Mouse (Mus musculus) cerebellum, postnatal 25 days (tissue): ENCODE results near the gene Gm42715.
"Not testable (repeated sequence)": the region's sequence is repeated elsewhere in the genome, so short reads cannot be mapped to it uniquely, and the experiment has no call there.

Source experiments
- DNase-seq, 2 experiments: peaks; one replicate each; pipeline ENCODE4 v3.0.0; 2021; ENCODE audit warnings: mixed read lengths in 2 of 2

The Gm42715 gene

DNA sequence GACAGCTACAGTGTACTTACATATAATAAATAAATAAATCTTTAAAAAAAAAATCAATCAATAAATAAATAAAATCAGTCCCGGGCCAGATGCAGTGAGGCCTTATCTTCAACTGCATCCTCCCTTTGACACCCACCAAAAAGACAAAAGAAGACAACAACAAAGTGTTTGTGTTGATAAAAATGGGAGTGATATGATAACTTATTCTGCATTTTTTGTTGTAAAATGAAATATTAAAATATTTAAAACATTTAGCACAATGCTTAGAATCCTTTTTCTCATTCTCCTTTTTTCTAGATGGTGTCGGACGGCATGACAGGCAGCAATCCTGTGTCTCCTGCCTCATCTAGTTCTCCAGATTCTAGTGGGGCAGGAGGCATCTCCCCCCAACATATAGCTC lies at the start of gene Gm42715:
Gm42715 (plus strand) TSS at position 301 of the 400 bp plus-strand sequence.
- DNase-seq, result no peak

GRCm38 (mm10) chr7:127470011-127470715 lies 49.2 kb upstream of the Gm42715 start:
- DNase-seq, result peak; percentile 53 to 56

GRCm38 (mm10) chr7:127470743-127471645 lies 48.4 kb upstream of the Gm42715 start:
- peak; percentile 89 to 92 for DNase-seq

- peak; percentile 73 to 74 for DNase-seq
Observed at GRCm38 (mm10) chr7:127471646-127472010, 47.8 kb upstream of the Gm42715 start.

- no peak for DNase-seq
Observed at GRCm38 (mm10) chr7:127472060-127472459, 47.3 kb upstream of the Gm42715 start.

GRCm38 (mm10) chr7:127473705-127474104 lies 45.7 kb upstream of the Gm42715 start:
- DNase-seq, result no peak

DNA sequence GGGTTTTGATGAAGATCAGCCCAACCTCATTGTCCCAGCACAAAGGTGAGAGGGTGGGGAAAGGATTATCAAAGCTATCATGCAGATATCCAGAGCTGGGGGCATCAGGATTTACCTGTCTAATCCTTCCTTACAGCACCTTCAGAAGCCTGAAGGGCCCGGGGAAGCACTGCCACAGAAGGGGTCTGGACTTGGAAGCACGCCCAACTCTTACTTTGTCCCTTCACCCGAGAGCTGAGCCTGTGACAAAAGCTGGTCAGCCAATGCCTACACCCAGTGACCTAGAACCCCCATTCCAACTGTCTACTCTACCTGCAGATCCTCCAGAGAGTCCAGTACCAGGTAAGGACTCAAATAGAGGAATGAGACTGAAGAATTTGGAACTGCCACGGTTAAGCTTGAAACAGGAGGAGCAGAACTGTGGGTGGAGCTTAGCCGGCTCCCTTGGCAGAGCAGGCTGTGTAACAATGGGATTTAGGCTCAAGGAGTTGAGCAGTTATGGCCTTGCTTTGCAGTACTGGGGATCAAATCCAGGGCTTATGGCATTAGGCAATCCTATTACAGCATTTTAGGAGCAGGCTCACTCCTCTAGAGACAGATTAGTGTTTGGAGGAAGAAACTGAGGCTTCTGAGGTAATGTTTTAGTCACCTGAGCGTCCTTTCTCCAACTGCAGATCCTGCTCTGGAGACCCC lies 44.9 kb upstream of the Gm42715 start:
- DNase-seq, result no peak

DNA sequence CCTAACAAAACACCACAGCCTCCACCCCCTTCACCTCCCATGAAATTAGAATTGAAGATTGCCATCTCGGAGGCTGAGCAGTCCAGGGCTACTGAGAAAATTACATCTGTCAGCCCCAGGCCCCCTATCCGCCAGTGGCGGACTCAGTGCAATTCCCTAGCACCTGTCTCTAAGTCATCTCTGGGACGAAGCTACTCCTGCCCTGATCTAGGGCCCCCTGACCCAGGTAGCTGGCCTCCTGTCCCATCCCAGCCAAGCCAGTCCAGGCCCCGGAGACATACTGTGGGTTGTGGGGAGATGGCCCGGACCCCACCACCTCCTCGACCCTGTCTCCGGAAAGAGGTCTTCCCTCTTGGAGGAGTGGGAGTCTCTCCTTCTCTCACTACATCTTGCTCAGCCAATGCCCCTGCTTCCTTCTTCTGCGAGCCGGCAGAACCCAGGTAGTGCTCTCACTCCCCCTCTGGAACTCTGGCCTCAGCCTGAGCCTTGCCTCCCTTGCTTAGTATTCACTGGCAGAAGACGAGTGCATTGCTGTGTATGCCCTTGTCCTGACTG lies 44.1 kb upstream of the Gm42715 start:
- DNase-seq, result no peak

DNA sequence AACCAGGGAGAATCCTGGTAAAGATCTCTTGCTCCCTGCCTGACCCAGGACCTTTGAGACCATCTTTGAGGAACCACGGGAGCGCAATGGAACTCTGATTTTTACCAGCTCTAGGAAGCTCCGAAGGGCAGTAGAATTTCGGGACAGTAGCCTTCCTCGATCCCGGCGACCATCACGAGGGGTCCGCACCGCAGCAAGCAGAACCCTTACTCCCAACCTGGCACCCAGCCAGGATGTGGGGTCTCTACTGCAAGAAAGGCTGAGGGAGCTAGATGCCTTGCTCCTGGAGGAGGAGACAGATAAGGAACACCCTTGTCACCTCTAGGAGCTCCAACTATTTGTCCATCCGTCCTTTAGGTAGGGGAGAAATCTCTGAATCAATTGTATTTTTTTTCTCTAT lies 43.0 kb upstream of the Gm42715 start:
- peak in 1 of 2 experiments; percentile 61 for DNase-seq

DNA sequence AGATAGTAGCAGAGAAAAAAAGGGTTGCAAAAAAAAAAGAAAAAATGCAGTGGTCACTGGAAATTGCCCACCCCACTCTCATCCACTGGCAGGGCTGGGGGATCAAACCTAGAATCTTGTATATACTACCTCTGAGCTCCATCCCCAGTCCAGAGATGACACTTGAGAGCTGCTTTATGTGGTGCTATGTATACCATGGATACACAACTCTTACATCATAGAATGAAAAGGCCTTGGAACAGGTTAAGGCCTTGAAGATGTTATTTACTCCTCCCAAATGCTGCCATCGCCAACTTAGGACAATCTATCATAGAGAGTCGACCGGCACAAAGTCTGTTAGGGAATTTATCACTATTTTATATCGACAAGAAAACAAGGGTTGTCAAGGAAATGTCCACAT lies 42.5 kb upstream of the Gm42715 start:
- DNase-seq, result no peak

DNA sequence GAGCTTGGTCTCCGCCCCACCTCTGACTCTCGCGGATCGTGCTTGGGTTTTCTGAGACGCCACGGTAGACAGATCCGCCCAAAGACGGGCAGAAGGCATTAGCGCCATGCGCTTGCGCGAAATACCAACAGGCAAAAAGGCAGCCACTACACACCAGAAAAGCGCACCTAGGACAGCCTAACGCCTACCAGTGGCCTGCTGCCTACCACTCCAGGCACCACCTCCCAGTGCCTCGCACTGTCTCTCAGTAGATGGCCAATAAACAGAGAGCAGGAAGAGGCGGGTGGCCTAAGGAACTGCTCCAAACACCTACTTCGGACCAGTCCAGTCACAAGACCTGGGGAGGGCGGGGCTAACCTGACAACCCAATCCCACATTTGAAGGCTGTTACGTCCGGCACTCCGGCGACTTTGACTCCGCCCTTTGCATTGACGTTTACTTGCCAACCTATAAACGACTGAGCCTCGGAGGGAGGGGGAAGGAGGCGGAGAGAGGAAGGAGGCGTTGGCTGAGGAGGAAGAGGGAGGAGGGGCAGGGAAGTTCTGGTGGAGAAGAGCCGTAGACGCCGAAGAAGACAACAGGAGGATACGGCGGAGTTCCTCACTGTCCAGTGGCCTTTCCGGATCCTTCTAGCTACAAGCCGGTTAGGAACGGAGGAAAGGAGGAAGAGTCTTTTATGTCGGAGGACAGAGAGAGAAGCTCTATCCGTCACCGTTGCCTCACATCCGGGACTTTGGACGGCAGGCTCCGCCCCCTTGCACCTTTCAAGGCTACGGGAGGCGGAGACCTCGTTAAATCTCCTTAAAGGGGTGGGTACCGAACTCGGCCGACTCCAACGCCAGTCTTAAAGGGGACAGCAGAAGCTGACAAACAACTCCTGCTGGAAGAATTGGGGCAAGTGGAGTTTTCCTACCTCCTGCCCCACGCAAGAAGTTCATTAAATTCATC lies 41.4 kb upstream of the Gm42715 start:
- DNase-seq, result peak; percentile 99

GRCm38 (mm10) chr7:127478635-127479317 lies 40.6 kb upstream of the Gm42715 start, which contains the start of gene Fbrs:
Gene Fbrs, plus strand, starts transcription at chr7:127479199.
- peak; percentile 95 to 97 for DNase-seq

- peak in 1 of 2 experiments; percentile 52 for DNase-seq
Observed at GRCm38 (mm10) chr7:127479318-127480225, 39.8 kb upstream of the Gm42715 start.

DNA sequence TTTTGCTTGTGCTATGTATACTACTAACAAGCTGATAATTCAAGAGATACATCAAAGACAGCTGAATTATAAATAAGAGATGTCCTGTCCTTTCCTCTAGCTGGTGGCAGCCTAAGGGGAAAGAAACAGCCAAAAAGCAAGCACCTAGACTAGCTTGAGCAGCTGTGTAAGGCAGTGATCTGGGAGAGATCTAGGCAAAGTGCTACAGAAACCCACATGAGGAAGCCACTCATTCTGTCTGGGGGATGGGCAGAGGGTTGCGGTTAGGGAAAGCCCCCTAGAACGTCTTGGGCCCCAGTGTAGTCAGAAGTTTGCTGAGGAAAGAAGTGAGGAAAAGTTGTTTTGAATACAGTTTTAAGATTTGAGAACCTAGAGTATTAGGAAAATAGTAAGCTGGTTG lies 39.1 kb upstream of the Gm42715 start:
- no peak for DNase-seq

DNA sequence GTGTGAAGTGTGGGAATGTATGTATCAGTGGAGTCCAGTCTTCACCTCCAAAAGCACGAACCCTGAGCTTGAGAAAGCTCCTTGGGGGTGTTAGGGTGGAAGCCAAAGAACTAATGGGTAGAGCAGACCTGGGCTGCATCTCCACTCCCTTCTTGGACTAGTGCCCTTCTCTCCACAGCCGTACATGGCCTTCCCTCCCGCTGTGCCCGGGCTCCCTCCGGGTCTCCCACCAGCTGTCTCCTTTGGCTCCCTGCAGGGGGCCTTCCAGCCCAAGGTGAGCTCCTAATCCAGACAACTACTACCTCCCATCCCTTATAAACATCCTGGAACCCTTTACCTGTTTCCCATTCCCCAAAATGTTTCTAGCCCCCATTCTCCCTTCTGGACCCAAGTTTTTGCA lies 34.0 kb upstream of the Gm42715 start:
- DNase-seq, result peak; percentile 63 to 75

- DNase-seq, result not testable (repeated sequence)
Observed at GRCm38 (mm10) chr7:127488364-127488763, 31.0 kb upstream of the Gm42715 start.

- no peak for DNase-seq
Observed at GRCm38 (mm10) chr7:127489982-127490381, 29.4 kb upstream of the Gm42715 start.

- DNase-seq, result no peak
Observed at GRCm38 (mm10) chr7:127491846-127492245, 27.5 kb upstream of the Gm42715 start.

- no peak for DNase-seq
Observed at GRCm38 (mm10) chr7:127494648-127495047, 24.7 kb upstream of the Gm42715 start.

GRCm38 (mm10) chr7:127497382-127497781 lies 22.0 kb upstream of the Gm42715 start:
- DNase-seq, result no peak
